Comparison of ENCODE assay signal across 15 mouse cellular contexts in genomic region chr6:87037826-87038620, GRCm38 (mm10). TPM values are rescaled to one million over a fixed set of nuclear protein-coding genes. Genes with fewer than 3 reads are reported as not detected.
DNase-seq lines count a peak whose midpoint lies in the region.
"Had no signal": no experiment of that assay in that cellular context is flagged by ENCODE, and none has a peak within 500 bp of the region (broad histone marks: within the 10 kb centered on the region; RNA-seq: fewer than 3 reads in every experiment).

No protein-coding gene starts in this region.

- H3K4me3 ChIP-seq in forebrain, embryonic 10.5 days = no peak overlapping the region
- no peak overlapping the region for H3K4me3 ChIP-seq in heart, embryonic 10.5 days
- H3K4me3 ChIP-seq: embryonic facial prominence, embryonic 13.5 days; neural tube, embryonic 13.5 days had no signal

- H3K4me1 ChIP-seq in forebrain, embryonic 10.5 days = peaks cover 12% of the 10 kb centered on the region; the same call in 1 of the 2 replicates
- H3K4me1 ChIP-seq in heart, embryonic 10.5 days = no peaks in the 10 kb centered on the region; the same call in 1 of the 2 replicates

- H3K9me3 ChIP-seq in forebrain, embryonic 10.5 days = no peaks in the 10 kb centered on the region
- H3K9me3 ChIP-seq in heart, embryonic 10.5 days = no peaks in the 10 kb centered on the region
- H3K9me3 ChIP-seq: embryonic facial prominence, embryonic 13.5 days; neural tube, embryonic 13.5 days had no signal

- H3K36me3 ChIP-seq in forebrain, embryonic 10.5 days (replicated peaks) = no peaks in the 10 kb centered on the region
- peaks cover 8% of the 10 kb centered on the region; the same call in 1 of the 2 replicates for H3K36me3 ChIP-seq in heart, embryonic 10.5 days
- H3K36me3 ChIP-seq: neural tube, embryonic 13.5 days had no signal

- no peak overlapping the region for H3K27ac ChIP-seq in forebrain, embryonic 10.5 days
- no peak overlapping the region for H3K27ac ChIP-seq in heart, embryonic 10.5 days
- H3K27ac ChIP-seq: embryonic facial prominence, embryonic 13.5 days; neural tube, embryonic 13.5 days had no signal

- H3K27me3 ChIP-seq in forebrain, embryonic 10.5 days (ENCODE audit: poor library complexity, severe bottlenecking) = no peaks in the 10 kb centered on the region
- H3K27me3 ChIP-seq in heart, embryonic 10.5 days (ENCODE audit: insufficient read depth, poor library complexity, severe bottlenecking) = no peaks in the 10 kb centered on the region
- H3K27me3 ChIP-seq: embryonic facial prominence, embryonic 13.5 days; neural tube, embryonic 13.5 days had no signal

- peak; percentile 14 to 15 for DNase-seq in cerebellum, postnatal 10 days
- DNase-seq in cerebellum, postnatal 4 days (ENCODE audit: low spot score in 2 of 2) = no peak
- peak; percentile 98 for DNase-seq in 3T3-L1 (ENCODE audit: low read depth, low spot score)
- DNase-seq in T-cell, adult 2 months (ENCODE audit: low spot score) = peak; percentile 46
- DNase-seq in kidney, postnatal 36 days = peak; percentile 19 to 43
- no peak for DNase-seq in forebrain, embryonic 10.5 days (ENCODE audit: extremely low spot score, low spot score)
- DNase-seq in heart, embryonic 10.5 days (ENCODE audit: low spot score) = no peak
- DNase-seq in embryo, embryonic 9.5 days (ENCODE audit: extremely low spot score) = no peak
- DNase-seq: cerebellum, adult 2 months; forebrain, postnatal 0 days; gastrocnemius, postnatal 25 days; heart, postnatal 14 days; right cerebral cortex, postnatal 25 days had no signal

- 85% methylated on average over 10 of the region's 10 CpGs for WGBS in forebrain, embryonic 10.5 days
- WGBS in heart, embryonic 10.5 days = 79% methylated on average over 10 of the region's 10 CpGs

RNA-seq across cellular contexts. Expression of gene Gfpt1, which starts 4.6 kb away (rescaled TPM):
- 13.1 and 13.5 TPM in 2 replicates for polyA plus RNA-seq in forebrain, embryonic 10.5 days (2016; fragmentation: Nextera tagmentation; extraction: Ambion mirVana)
- 15.8 and 18.6 TPM in 2 replicates for polyA plus RNA-seq in heart, embryonic 10.5 days (2016; fragmentation: Nextera tagmentation; extraction: Ambion mirVana)

RNA-seq across cellular contexts. Expression of gene Nfu1, which starts 29.0 kb away (rescaled TPM):
- 88.2 and 94.4 TPM in 2 replicates for polyA plus RNA-seq in forebrain, embryonic 10.5 days (2016; fragmentation: Nextera tagmentation; extraction: Ambion mirVana)
- polyA plus RNA-seq in heart, embryonic 10.5 days (2016; fragmentation: Nextera tagmentation; extraction: Ambion mirVana) = 107 and 111 TPM in 2 replicates

Comparison
In these comparisons a context has a peak if more than half of its experiments do, and no peak if none do; other contexts are left out.
1. DNase-seq: peak in cerebellum, postnatal 10 days (2 of 2), 3T3-L1 (single experiment), T-cell, adult 2 months (single experiment) and kidney, postnatal 36 days (2 of 2); none in cerebellum, postnatal 4 days (0 of 2), forebrain, embryonic 10.5 days (single experiment), heart, embryonic 10.5 days (single experiment) and embryo, embryonic 9.5 days (single experiment).